ENCODE assay signal across 22 mouse cellular contexts in the genomic region with DNA sequence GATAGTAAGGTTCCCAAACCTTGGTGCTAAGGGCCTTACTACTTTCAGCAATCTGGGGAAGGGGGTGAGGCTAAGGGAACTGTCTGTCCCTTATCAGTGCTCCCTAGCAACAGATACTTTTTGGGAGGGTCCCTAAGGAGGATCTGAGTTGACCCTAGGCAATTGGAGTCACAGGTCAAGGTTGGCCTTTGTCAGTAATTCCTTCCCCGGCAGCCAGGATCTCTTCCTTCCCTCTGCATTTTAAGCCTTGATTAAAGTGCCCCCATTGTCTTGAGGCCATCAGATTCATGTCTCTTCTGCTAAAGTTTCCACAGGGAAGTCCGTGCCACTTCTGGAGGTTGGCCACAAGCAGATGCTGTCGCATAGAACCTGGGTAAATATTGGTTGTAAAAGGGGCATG. TPM values are rescaled to one million over a fixed set of nuclear protein-coding genes. Genes with fewer than 3 reads are reported as not detected.
DNase-seq lines count a peak whose midpoint lies in the region; ATAC-seq and TF ChIP-seq lines count a peak whose summit lies in the region.
"Had no signal": no experiment of that assay in that cellular context is flagged by ENCODE, and none has a peak within 500 bp of the region (broad histone marks: within the 10 kb centered on the region; RNA-seq: fewer than 3 reads in every experiment).

No protein-coding gene starts in this region.

- TF ChIP-seq CTCF in gastrocnemius, adult 2 months (IDR thresholded peaks at IDR 0.05): no peak
- TF ChIP-seq CTCF in spleen, adult 2 months (IDR thresholded peaks at IDR 0.05; ENCODE audit: extremely low read depth, insufficient read depth, insufficient read length, insufficient replicate concordance): no peak

- ATAC-seq in kidney, embryonic 15.5 days (replicated peaks; ENCODE audit: low FRiP score): no peak
- ATAC-seq: activated CD4-positive, CD25-positive, alpha-beta regulatory T cell, adult 4 months; forebrain, embryonic 13.5 days; forebrain, embryonic 16.5 days; hindbrain, embryonic 16.5 days had no signal

- no peak for TF ChIP-seq POLR2A in spleen, adult 2 months (IDR thresholded peaks at IDR 0.05; ENCODE audit: low read depth, low read length)

- H3K27ac ChIP-seq in gastrocnemius, adult 2 months: peak overlapping the region; percentile 96
- 0 out of 2 replicates have a peak overlapping the region, but pooled peaks have one; percentile 32 for H3K27ac ChIP-seq in kidney, embryonic 15.5 days
- peak overlapping the region; percentile 9; the same call in 1 of the 2 replicates for H3K27ac ChIP-seq in spleen, adult 2 months (ENCODE audit: insufficient read depth, low read length)
- H3K27ac ChIP-seq: embryonic facial prominence, embryonic 10.5 days; embryonic facial prominence, embryonic 13.5 days; forebrain, embryonic 10.5 days; forebrain, embryonic 13.5 days; hindbrain, embryonic 10.5 days; hindbrain, embryonic 13.5 days had no signal

- 0 out of 2 replicates have a peak overlapping the region, but pooled peaks have one; percentile 19 for H3K4me3 ChIP-seq in gastrocnemius, adult 2 months
- no peak overlapping the region for H3K4me3 ChIP-seq in kidney, embryonic 15.5 days (replicated peaks)
- no peak overlapping the region for H3K4me3 ChIP-seq in spleen, adult 2 months (ENCODE audit: extremely low read depth, insufficient read depth, insufficient read length)
- H3K4me3 ChIP-seq: embryonic facial prominence, embryonic 10.5 days; embryonic facial prominence, embryonic 13.5 days; forebrain, embryonic 10.5 days; forebrain, embryonic 13.5 days; hindbrain, embryonic 10.5 days; hindbrain, embryonic 13.5 days had no signal

- H3K9me3 ChIP-seq in kidney, embryonic 15.5 days (replicated peaks): no peaks in the 10 kb centered on the region
- H3K9me3 ChIP-seq: embryonic facial prominence, embryonic 10.5 days; embryonic facial prominence, embryonic 13.5 days; forebrain, embryonic 13.5 days; hindbrain, embryonic 10.5 days; hindbrain, embryonic 13.5 days had no signal

- no peak overlapping the region for H3K4me2 ChIP-seq in kidney, embryonic 15.5 days
- H3K4me2 ChIP-seq: embryonic facial prominence, embryonic 13.5 days; forebrain, embryonic 13.5 days; heart, embryonic 11.5 days; hindbrain, embryonic 13.5 days had no signal

- WGBS in kidney, embryonic 15.5 days: 51% methylated on average over 3 of the region's 3 CpGs
- WGBS in spleen, adult 2 months: 80% methylated on average over 3 of the region's 3 CpGs

- no peak overlapping the region for H3K9ac ChIP-seq in kidney, embryonic 15.5 days
- H3K9ac ChIP-seq: embryonic facial prominence, embryonic 13.5 days; forebrain, embryonic 13.5 days; hindbrain, embryonic 13.5 days had no signal

- H3K36me3 ChIP-seq in kidney, embryonic 15.5 days: no peaks in the 10 kb centered on the region
- H3K36me3 ChIP-seq in spleen, adult 2 months (ENCODE audit: control insufficient read depth, insufficient read depth, low read length): no peaks in the 10 kb centered on the region
- H3K36me3 ChIP-seq: embryonic facial prominence, embryonic 10.5 days; forebrain, embryonic 10.5 days; hindbrain, embryonic 10.5 days; hindbrain, embryonic 13.5 days had no signal

- no peak for DNase-seq in gastrocnemius, adult 2 months
- DNase-seq in gastrocnemius, adult 8-10 months (ENCODE audit: low spot score in 2 of 2): no peak
- no peak for DNase-seq in kidney, postnatal 14 days
- no peak for DNase-seq in spleen, adult 2 months (ENCODE audit: low read depth in 1 of 2, low spot score in 2 of 2)
- DNase-seq in spleen, postnatal 10 days (ENCODE audit: low spot score in 2 of 2): no peak
- DNase-seq: adrenal gland, adult 8-10 months; adrenal gland, postnatal 25 days; cerebellum, postnatal 10 days; embryo, embryonic 11 days; gastrocnemius, postnatal 10 days; gastrocnemius, postnatal 36 days had no signal

- intact Hi-C loops in gastrocnemius, adult 2 months (cut with DNase I): loop anchor here (5.0 kb wide), 1 partner anchor 35 kb away; no protein-coding TSS in a partner anchor

- peaks cover 37% of the 10 kb centered on the region for H3K4me1 ChIP-seq in kidney, embryonic 15.5 days
- no peaks in the 10 kb centered on the region for H3K4me1 ChIP-seq in spleen, adult 2 months (ENCODE audit: control insufficient read depth, insufficient read depth, insufficient read length)
- H3K4me1 ChIP-seq: forebrain, embryonic 13.5 days had no signal

- 0 out of 2 replicates have a peak, but pooled peaks cover 3% of the 10 kb centered on the region for H3K27me3 ChIP-seq in kidney, embryonic 15.5 days
- H3K27me3 ChIP-seq in spleen, adult 2 months (ENCODE audit: control insufficient read depth, insufficient read depth, low read length): no peaks in the 10 kb centered on the region
- H3K27me3 ChIP-seq: embryonic facial prominence, embryonic 13.5 days had no signal

RNA-seq across cellular contexts. Expression of gene Maf, which starts 10.2 kb away (rescaled TPM):
- total RNA-seq in gastrocnemius, adult 2 months (2021): 100 to 1,000 TPM; 129 to 153 TPM
- 100 to 1,000 TPM; 107 to 168 (median 140) TPM for total RNA-seq in gastrocnemius, adult 8-10 months (2022)
- polyA plus RNA-seq in kidney, embryonic 15.5 days (2015; fragmentation: Nextera tagmentation; extraction: Ambion mirVana): 8.6 and 9.9 TPM in 2 replicates
- polyA plus RNA-seq in spleen, adult 2 months (2012; rRNA removed): 16.6 and 18.7 TPM in 2 replicates

Comparison
In these comparisons a context has a peak if more than half of its experiments do, and no peak if none do; other contexts are left out.
1. H3K27ac ChIP-seq: peak in every context shown above with its lines; median percentile 96 in gastrocnemius, adult 2 months; 32 in kidney, embryonic 15.5 days; 9 in spleen, adult 2 months.